Mouse (Mus musculus): ENCODE results near the gene Brinp3. TPM values are rescaled to one million over a fixed set of nuclear protein-coding genes. Genes with fewer than 3 reads are reported as not detected.
A peak's percentile ranks its signal among the peaks of the same experiment; 100 is the strongest.
"Not testable (repeated sequence)": the region's sequence is repeated elsewhere in the genome, so short reads cannot be mapped to it uniquely, and the experiment has no call there.

Gene Brinp3
- total RNA-seq (2021), result 10 to 100 TPM; 48.6 to 54.5 TPM
- long read RNA-seq, experiment 1, full-length matches to known transcripts, result 23 of 39 reads
- long read RNA-seq, experiment 1, partial matches to known transcripts, result 6 of 39 reads
- long read RNA-seq, experiment 1, other reads (novel, unspliced or antisense), result 10 of 39 reads
- long read RNA-seq, experiment 2, full-length matches to known transcripts, result 23 of 37 reads
- long read RNA-seq, experiment 2, partial matches to known transcripts, result 3 of 37 reads
- long read RNA-seq, experiment 2, other reads (novel, unspliced or antisense), result 11 of 37 reads

DNA sequence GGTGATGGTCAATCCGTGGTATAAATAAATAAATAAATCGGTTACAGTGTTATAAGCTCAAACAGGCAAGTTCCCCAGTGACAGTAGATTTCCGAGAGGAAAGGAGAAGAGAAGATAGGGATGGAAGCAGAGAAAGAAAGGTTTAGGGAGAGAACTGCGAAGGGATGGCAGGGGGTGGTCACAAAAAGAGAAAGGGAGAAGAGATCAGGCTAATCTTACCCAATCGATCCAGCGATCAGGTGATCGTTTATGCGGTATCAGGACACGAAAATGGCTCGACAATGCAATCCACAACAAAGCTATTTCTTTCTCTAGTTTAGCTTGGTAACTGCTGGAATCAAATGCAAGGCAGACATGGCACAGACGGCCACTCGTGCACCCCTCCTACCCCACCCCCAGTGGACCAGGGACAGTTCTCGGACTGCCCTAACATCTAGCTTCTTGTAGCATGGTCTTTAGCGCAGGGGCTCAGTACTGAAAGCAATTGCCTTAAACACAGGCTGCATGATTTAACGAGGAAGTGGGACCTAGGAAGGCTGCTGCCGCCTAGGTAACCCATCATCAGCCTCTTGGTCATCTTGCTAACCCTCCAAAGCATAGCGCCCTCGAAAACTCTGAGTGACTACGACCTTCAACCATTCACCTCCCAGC lies at the start of gene Brinp3:
Gene Brinp3, plus strand, starts transcription at position 80 of the 651 bp plus-strand sequence.
- intact Hi-C loops (cut with DNase I), result no loop called here
- DNase-seq (ENCODE audit: low spot score in 2 of 2), result peak; percentile 8 to 29

GRCm38 (mm10) chr1:146494221-146494620 lies 339 bp upstream of the Brinp3 start:
- intact Hi-C loops (cut with DNase I), result no loop called here
- DNase-seq (ENCODE audit: low spot score in 2 of 2), result peak; percentile 57 to 64

GRCm38 (mm10) chr1:146495386-146495785 lies 826 bp downstream of the Brinp3 start:
- intact Hi-C loops (cut with DNase I), result no loop called here

GRCm38 (mm10) chr1:146497381-146498081 lies 3.0 kb downstream of the Brinp3 start:
- intact Hi-C loops (cut with DNase I), result no loop called here

More at GRCm38 (mm10) chr1:146495386-146495785, 826 bp downstream of the Brinp3 start:
- DNase-seq (ENCODE audit: low spot score in 2 of 2), result peak; percentile 18 to 42

DNA sequence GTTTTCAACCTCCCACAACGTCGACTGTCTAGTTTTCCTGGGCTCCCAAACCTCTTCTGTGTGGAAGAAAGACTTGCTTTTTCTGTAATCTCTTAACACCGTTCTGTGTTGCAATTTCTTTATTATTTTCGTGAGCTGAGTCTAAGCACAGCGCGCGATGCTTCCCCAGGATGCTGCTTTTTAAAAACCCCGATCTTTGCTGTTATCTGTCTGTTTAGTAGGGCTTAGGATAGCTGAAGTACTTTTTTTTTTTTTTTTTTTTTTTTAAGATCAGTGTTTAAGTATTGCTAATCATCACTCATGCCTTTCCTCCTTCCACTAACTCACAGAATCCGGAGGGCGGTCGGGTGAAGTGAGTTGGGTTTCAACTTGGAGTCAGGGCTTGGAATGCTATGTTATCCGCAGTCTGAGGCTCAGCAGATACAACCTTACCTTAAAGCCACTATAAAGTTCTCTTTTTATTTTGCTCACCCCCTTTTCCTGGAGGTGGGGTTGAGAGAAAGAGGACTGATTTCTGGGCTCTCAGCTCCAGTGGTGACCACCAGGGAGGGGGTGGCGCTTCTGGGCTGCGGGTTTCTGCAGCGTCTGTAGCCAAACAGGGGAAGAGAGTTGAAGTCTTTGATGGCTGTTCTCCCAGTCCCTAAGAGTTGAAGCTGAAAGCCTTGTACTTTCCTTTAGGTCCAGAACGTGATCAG lies 3.7 kb downstream of the Brinp3 start:
- peak; percentile 15 to 57 for DNase-seq (ENCODE audit: low spot score in 2 of 2)
- intact Hi-C loops (cut with DNase I), result no loop called here

More at GRCm38 (mm10) chr1:146497381-146498081, 3.0 kb downstream of the Brinp3 start:
- DNase-seq (ENCODE audit: low spot score in 2 of 2), result peak; percentile 9 to 41

DNA sequence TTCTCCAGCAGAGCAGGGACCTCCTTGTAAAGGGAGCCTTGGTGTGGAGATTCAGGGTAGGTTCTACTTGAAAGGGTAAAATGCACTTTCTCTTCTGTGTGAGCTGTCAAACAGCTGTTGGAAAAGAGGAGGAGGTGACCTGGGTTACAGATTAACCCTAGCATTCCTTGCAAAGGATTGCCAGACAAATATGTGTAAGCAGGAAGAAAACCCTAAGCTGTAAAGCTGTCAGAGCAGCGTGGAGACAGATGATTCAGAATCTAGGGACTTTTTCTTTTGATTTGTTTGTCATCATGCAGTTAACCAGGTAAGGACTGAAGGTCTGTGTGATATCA lies 4.2 kb downstream of the Brinp3 start:
- DNase-seq (ENCODE audit: low spot score in 2 of 2), result no peak
- intact Hi-C loops (cut with DNase I), result no loop called here

GRCm38 (mm10) chr1:146515377-146515776 lies 20.8 kb downstream of the Brinp3 start:
- intact Hi-C loops (cut with DNase I), result no loop called here
- DNase-seq (ENCODE audit: low spot score in 2 of 2), result no peak

DNA sequence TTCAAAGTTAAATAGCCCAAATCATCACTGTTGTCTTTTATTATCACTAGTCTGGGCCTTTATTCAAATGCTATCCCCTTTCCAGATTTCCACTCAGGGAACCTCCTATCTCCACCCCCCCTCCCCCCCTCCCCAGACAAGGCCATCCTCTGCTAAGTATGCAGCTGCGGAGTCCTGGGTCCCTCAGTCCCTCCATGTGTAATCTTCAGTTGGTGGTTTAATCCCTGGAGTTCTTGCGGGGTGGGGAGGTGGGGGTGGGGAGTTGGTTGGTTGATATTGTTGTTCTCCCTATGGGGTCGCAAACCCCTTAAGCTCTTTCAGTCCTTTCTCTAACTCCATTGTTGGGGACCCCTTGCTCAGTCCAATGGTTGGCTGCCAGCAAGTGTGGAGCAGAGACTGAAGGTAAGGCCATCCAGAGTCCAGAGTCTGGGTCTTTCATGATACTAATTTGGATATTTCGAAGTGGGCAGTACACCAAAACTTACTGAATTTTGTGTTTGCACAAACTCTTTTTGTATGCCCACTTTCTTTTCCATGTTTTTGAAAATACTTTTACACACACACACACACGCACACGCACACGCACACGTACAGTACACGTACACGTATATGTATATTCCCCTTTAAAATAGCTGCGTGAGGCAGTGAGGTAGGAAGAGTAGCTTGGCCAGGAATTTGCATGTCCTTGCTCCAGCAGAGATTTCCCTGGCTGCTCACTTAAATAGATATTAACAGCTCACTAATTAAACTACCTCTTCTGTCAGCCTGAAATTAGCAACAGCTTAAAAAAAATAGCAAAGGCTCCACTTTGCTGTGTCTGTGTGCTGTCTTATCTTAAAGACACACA lies 29.4 kb downstream of the Brinp3 start:
- DNase-seq (ENCODE audit: low spot score in 2 of 2), result no peak
- intact Hi-C loops (cut with DNase I), result no loop called here

DNA sequence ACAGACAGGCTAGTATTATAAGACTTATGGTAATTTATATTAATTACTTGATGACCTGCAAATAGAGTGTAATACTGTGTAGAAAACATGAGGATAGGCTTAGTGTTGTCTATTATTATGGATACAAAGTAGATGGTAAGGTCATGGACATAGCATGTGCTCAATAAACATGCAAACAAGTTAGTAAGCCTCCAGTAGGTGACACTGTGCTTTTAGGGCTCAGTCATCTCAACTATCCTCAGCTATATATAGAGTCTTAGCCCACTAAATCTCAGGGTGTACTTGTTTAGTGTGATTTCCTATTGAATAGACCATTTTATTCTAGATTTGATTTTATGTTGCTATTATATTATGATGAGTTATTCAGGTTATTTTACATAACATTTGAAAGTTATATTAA lies 34.0 kb downstream of the Brinp3 start:
- intact Hi-C loops (cut with DNase I), result no loop called here
- DNase-seq (ENCODE audit: low spot score in 2 of 2), result no peak

- intact Hi-C loops (cut with DNase I), result no loop called here
- DNase-seq (ENCODE audit: low spot score in 2 of 2), result peak in 1 of 2 experiments; percentile 32
Measured at GRCm38 (mm10) chr1:146546847-146547428, 52.4 kb downstream of the Brinp3 start.

DNA sequence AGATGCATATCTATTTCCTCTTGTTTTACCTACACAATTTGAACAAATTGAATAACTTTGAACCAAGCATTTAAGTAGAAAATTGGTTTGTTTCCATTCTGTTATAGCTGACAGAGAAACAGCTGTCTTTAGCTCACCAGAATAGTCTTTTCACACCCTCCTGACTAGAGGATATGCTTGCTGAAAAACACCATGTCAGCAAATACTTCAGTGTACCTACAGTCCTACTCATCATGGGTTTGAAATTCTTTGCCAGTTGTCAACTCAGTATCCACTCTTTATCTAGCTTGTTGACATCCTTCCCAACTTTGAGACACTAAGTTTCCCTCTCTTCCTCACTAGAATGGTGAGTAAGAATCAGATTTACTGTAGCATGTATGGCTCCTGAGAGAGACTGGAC lies 62.4 kb downstream of the Brinp3 start:
- intact Hi-C loops (cut with DNase I), result no loop called here
- DNase-seq (ENCODE audit: low spot score in 2 of 2), result no peak

DNA sequence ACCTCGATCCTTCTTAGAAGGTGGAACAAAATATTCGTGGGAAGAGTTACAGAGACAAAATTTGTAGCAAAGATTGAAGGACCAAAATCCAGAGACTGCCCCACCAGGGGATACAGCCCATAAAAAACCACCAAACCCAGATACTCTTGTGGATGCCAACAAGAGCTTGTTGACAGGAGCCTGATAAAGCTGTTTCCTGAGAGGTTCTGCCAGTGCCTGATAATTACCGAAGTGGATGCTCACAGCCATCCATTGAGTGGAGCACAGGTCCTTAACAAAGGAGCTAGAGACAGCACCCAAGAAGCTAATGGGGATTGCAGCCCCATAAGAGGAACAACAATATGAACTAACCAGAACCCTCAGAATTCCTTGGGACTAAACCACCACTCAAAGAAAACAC lies 67.6 kb downstream of the Brinp3 start:
- no peak for DNase-seq (ENCODE audit: low spot score in 2 of 2)
- intact Hi-C loops (cut with DNase I), result no loop called here

GRCm38 (mm10) chr1:146584181-146584580 lies 89.6 kb downstream of the Brinp3 start:
- intact Hi-C loops (cut with DNase I), result no loop called here
- no peak for DNase-seq (ENCODE audit: low spot score in 2 of 2)

- no peak for DNase-seq (ENCODE audit: low spot score in 2 of 2)
- intact Hi-C loops (cut with DNase I), result no loop called here
Measured at GRCm38 (mm10) chr1:146632895-146633294, 138.3 kb downstream of the Brinp3 start.

GRCm38 (mm10) chr1:146657214-146657613 lies 162.7 kb downstream of the Brinp3 start:
- intact Hi-C loops (cut with DNase I), result no loop called here
- peak in 1 of 2 experiments; percentile 11 for DNase-seq (ENCODE audit: low spot score in 2 of 2)

GRCm38 (mm10) chr1:146700724-146701123 lies 206.2 kb downstream of the Brinp3 start:
- intact Hi-C loops (cut with DNase I), result no loop called here
- DNase-seq (ENCODE audit: low spot score in 2 of 2), result no peak

GRCm38 (mm10) chr1:146719556-146719955 lies 225.0 kb downstream of the Brinp3 start:
- intact Hi-C loops (cut with DNase I), result no loop called here
- DNase-seq (ENCODE audit: low spot score in 2 of 2), result no peak

DNA sequence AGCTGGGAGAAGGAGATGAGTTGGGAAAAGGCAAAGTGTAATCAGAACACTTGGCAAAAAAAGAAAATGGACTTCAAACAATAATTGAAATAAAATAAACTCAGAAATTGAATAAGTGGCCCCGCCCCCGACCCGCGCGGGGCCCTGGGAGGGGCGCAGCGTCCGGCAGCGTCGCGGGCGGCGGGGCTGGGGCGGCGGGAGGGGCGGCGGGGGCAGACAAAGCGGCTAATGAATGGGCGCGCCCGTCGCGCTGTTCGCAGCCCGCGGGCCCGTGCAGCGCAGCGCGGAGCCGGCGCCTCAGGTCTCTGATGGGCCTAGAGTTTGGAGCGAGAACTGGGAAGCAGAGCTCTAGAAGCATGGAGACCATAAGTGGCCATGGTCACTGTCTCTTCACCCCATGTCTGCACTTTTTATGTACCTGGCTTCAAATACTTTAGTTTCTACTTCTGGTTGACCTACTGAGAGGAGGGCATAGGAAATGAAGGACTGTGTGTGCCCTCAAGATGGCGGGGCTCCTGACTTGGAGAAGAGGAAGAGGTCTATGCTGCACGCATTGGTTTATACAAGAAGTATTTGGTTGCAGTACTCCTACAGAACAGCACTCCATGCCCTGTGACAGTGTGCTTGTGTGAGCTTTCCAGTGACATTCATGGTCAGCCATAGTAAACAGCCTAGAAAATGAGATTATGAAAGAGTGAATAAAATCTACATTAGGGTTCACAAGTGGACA lies 230.4 kb downstream of the Brinp3 start:
- intact Hi-C loops (cut with DNase I); DNase-seq (ENCODE audit: low spot score in 2 of 2): not testable (repeated sequence)

Measured in left cerebral cortex, postnatal 14 days (tissue).